Mouse (Mus musculus): ENCODE data around the gene Zfp143. TPM values are rescaled to one million over a fixed set of nuclear protein-coding genes. Genes with fewer than 3 reads are reported as not detected.
"Not testable (repeated sequence)": the region's sequence is repeated elsewhere in the genome, so short reads cannot be mapped to it uniquely, and the experiment has no call there.

The Zfp143 gene
- polyA plus RNA-seq, 1 experiment from 2014 or later, result 13.4 TPM

GRCm38 (mm10) chr7:110057723-110058122 is 3.3 kb upstream of the Zfp143 start:
- WGBS, result 94% methylated on average over 2 of the region's 2 CpGs
- H3K27me3 ChIP-seq (replicated peaks; ENCODE audit: control insufficient read depth, insufficient read depth, low read length); H3K4me1 ChIP-seq (ENCODE audit: control insufficient read depth, insufficient read depth, low read depth, low read length); ATAC-seq; H3K9ac ChIP-seq (ENCODE audit: low read depth, low read length); H3K9me3 ChIP-seq (ENCODE audit: control insufficient read depth, low read length); H3K4me2 ChIP-seq (ENCODE audit: low read length); H3K36me3 ChIP-seq (ENCODE audit: control insufficient read depth, insufficient read depth, low read length); H3K27ac ChIP-seq (ENCODE audit: low read depth, low read length); H3K4me3 ChIP-seq (ENCODE audit: low read length): not testable (repeated sequence)

GRCm38 (mm10) chr7:110059092-110059785 is 1.8 kb upstream of the Zfp143 start:
- Histone ChIP-seq H3K9me3 (ENCODE audit: control insufficient read depth, low read length) (no peaks in the 10 kb centered on the region), H3K36me3 (ENCODE audit: control insufficient read depth, insufficient read depth, low read length) (0 out of 2 replicates have a peak, but pooled peaks cover 8% of the 10 kb centered on the region), H3K4me1 (ENCODE audit: control insufficient read depth, insufficient read depth, low read depth, low read length) (peaks cover 13% of the 10 kb centered on the region), H3K4me2 (ENCODE audit: low read length) (no peak overlapping the region), H3K27me3 (replicated peaks; ENCODE audit: control insufficient read depth, insufficient read depth, low read length) (no peaks in the 10 kb centered on the region), H3K9ac (ENCODE audit: low read depth, low read length) (no peak overlapping the region), H3K27ac (ENCODE audit: low read depth, low read length) (no peak overlapping the region), H3K4me3 (ENCODE audit: low read length) (no peak overlapping the region)
- WGBS, result 85% methylated on average over 12 of the region's 12 CpGs
- ATAC-seq, result no peak

GRCm38 (mm10) chr7:110060106-110060668 is 830 bp upstream of the Zfp143 start:
- Histone ChIP-seq H3K9me3 (ENCODE audit: control insufficient read depth, low read length) (no peaks in the 10 kb centered on the region), H3K27ac (ENCODE audit: low read depth, low read length) (peak overlapping the region; percentile 100), H3K27me3 (replicated peaks; ENCODE audit: control insufficient read depth, insufficient read depth, low read length) (no peaks in the 10 kb centered on the region), H3K4me3 (ENCODE audit: low read length) (peak overlapping the region; percentile 61), H3K36me3 (ENCODE audit: control insufficient read depth, insufficient read depth, low read length) (0 out of 2 replicates have a peak, but pooled peaks cover 3% of the 10 kb centered on the region), H3K4me2 (ENCODE audit: low read length) (peak overlapping the region; percentile 73), H3K9ac (ENCODE audit: low read depth, low read length) (peak overlapping the region; percentile 88), H3K4me1 (ENCODE audit: control insufficient read depth, insufficient read depth, low read depth, low read length) (peaks cover 13% of the 10 kb centered on the region)
- WGBS, result 19% methylated on average over 5 of the region's 5 CpGs
- no peak for ATAC-seq

DNA sequence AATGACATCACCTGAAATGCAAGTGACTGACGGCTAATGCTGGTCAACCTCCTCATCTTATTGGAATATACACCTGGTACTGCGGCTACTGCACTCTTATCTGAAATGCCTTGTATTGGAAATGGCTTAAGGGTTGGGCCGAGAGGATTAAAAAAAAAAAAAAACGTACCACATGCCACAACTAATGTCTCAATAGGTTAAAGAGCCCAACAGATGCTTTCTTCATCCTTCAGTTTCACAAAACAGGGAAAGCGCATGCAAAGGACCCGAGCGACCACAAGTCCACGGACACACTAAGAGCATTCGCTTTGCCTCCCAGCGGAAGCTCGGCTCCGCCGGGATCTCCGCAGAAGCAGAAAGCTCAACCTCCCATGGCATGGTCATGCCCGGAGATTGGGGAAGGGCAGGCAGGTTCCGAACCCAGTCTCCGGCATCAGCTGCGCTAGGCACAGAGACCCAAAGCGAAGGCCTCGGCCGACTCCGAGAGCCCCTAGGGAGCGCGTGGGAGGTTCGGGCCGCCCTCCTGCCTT is 283 bp upstream of the Zfp143 start:
- ATAC-seq, result peak; percentile 25; the same call in 1 of the 2 replicates
- Histone ChIP-seq H3K4me3 (ENCODE audit: low read length) (peak overlapping the region; percentile 61), H3K9me3 (ENCODE audit: control insufficient read depth, low read length) (no peaks in the 10 kb centered on the region), H3K4me2 (ENCODE audit: low read length) (peak overlapping the region; percentile 73), H3K4me1 (ENCODE audit: control insufficient read depth, insufficient read depth, low read depth, low read length) (peaks cover 13% of the 10 kb centered on the region), H3K36me3 (ENCODE audit: control insufficient read depth, insufficient read depth, low read length) (0 out of 2 replicates have a peak, but pooled peaks cover 3% of the 10 kb centered on the region), H3K9ac (ENCODE audit: low read depth, low read length) (peak overlapping the region; percentile 88), H3K27me3 (replicated peaks; ENCODE audit: control insufficient read depth, insufficient read depth, low read length) (no peaks in the 10 kb centered on the region), H3K27ac (ENCODE audit: low read depth, low read length) (peak overlapping the region; percentile 100)
- under 1% methylated on average over 26 of the region's 26 CpGs for WGBS

GRCm38 (mm10) chr7:110061752-110062273 is 796 bp downstream of the Zfp143 start:
- no peaks in the 10 kb centered on the region for H3K9me3 ChIP-seq (ENCODE audit: control insufficient read depth, low read length)
- peak overlapping the region; percentile 61 for H3K4me3 ChIP-seq (ENCODE audit: low read length)
- peak overlapping the region; percentile 100 for H3K27ac ChIP-seq (ENCODE audit: low read depth, low read length)
- H3K9ac ChIP-seq (ENCODE audit: low read depth, low read length), result peak overlapping the region; percentile 99
- ATAC-seq, result no peak; the same call in 1 of the 2 replicates
- H3K4me1 ChIP-seq (ENCODE audit: control insufficient read depth, insufficient read depth, low read depth, low read length), result peaks cover 13% of the 10 kb centered on the region
- H3K27me3 ChIP-seq (replicated peaks; ENCODE audit: control insufficient read depth, insufficient read depth, low read length), result no peaks in the 10 kb centered on the region
- 0 out of 2 replicates have a peak, but pooled peaks cover 3% of the 10 kb centered on the region for H3K36me3 ChIP-seq (ENCODE audit: control insufficient read depth, insufficient read depth, low read length)
- WGBS, result under 1% methylated on average over 43 of the region's 48 CpGs
- peak overlapping the region; percentile 70 for H3K4me2 ChIP-seq (ENCODE audit: low read length)

DNA sequence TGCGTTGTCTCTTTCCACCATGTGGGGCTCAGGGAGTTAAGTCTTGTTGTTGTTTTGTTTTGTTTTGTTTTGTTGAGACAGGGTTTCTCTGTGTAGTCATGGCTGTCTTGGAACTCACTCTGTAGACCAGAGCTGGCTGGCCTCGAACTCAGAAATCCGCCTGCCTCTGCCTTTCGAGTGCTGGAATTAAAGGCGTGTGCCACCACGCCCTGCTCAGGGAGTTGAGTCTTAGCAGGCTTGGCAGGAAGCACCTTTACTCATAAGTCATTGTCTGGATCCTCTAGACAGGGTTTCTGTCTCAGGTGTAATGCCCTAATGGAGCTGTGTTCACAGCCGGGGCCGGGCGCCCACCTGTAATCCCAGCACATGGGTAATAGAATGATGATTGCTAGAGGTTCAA is 2.7 kb downstream of the Zfp143 start:
- Histone ChIP-seq H3K9ac (ENCODE audit: low read depth, low read length) (no peak overlapping the region), H3K27me3 (replicated peaks; ENCODE audit: control insufficient read depth, insufficient read depth, low read length) (no peaks in the 10 kb centered on the region), H3K4me1 (ENCODE audit: control insufficient read depth, insufficient read depth, low read depth, low read length) (peaks cover 13% of the 10 kb centered on the region), H3K9me3 (ENCODE audit: control insufficient read depth, low read length) (no peaks in the 10 kb centered on the region), H3K4me3 (ENCODE audit: low read length) (no peak overlapping the region), H3K27ac (ENCODE audit: low read depth, low read length) (no peak overlapping the region), H3K36me3 (ENCODE audit: control insufficient read depth, insufficient read depth, low read length) (no peaks in the 10 kb centered on the region; the same call in 1 of the 2 replicates), H3K4me2 (ENCODE audit: low read length) (no peak overlapping the region)
- WGBS, result 100% methylated on average over 9 of the region's 9 CpGs
- no peak for ATAC-seq

- Histone ChIP-seq H3K36me3 (ENCODE audit: control insufficient read depth, insufficient read depth, low read length) (peaks cover 18% of the 10 kb centered on the region), H3K4me2 (ENCODE audit: low read length) (no peak overlapping the region), H3K4me1 (ENCODE audit: control insufficient read depth, insufficient read depth, low read depth, low read length) (no peaks in the 10 kb centered on the region), H3K27me3 (replicated peaks; ENCODE audit: control insufficient read depth, insufficient read depth, low read length) (no peaks in the 10 kb centered on the region), H3K9me3 (ENCODE audit: control insufficient read depth, low read length) (no peaks in the 10 kb centered on the region), H3K27ac (ENCODE audit: low read depth, low read length) (no peak overlapping the region), H3K9ac (ENCODE audit: low read depth, low read length) (no peak overlapping the region), H3K4me3 (ENCODE audit: low read length) (no peak overlapping the region)
- ATAC-seq, result no peak
- 94% methylated on average over 2 of the region's 2 CpGs for WGBS
Measured at GRCm38 (mm10) chr7:110069070-110069469, 8.1 kb downstream of the Zfp143 start.

- WGBS, result 92% methylated on average over 5 of the region's 5 CpGs
- Histone ChIP-seq H3K4me2 (ENCODE audit: low read length) (no peak overlapping the region), H3K36me3 (ENCODE audit: control insufficient read depth, insufficient read depth, low read length) (peaks cover 31% of the 10 kb centered on the region), H3K27ac (ENCODE audit: low read depth, low read length) (no peak overlapping the region), H3K9ac (ENCODE audit: low read depth, low read length) (no peak overlapping the region), H3K9me3 (ENCODE audit: control insufficient read depth, low read length) (no peaks in the 10 kb centered on the region), H3K4me1 (ENCODE audit: control insufficient read depth, insufficient read depth, low read depth, low read length) (no peaks in the 10 kb centered on the region), H3K27me3 (replicated peaks; ENCODE audit: control insufficient read depth, insufficient read depth, low read length) (no peaks in the 10 kb centered on the region), H3K4me3 (ENCODE audit: low read length) (no peak overlapping the region)
- no peak for ATAC-seq
Measured at GRCm38 (mm10) chr7:110078168-110078567, 17.2 kb downstream of the Zfp143 start.

All from hindbrain, embryonic 16.5 days (tissue).